Mouse (Mus musculus): ENCODE results near the gene Pde11a.

GRCm38 (mm10) chr2:76124821-76125220, 213.8 kb downstream of the Pde11a start:
- no peak for TF ChIP-seq CTCF (conservative IDR thresholded peaks at IDR 0.05; ENCODE audit: low read length)
- TF ChIP-seq POU5F1 (IDR thresholded peaks at IDR 0.05; ENCODE audit: borderline replicate concordance, low read length), result no peak
- no peak for TF ChIP-seq NANOG (IDR thresholded peaks at IDR 0.05; ENCODE audit: borderline replicate concordance, low read length)

Data from E14TG2a.4 (cell line).